Mouse (Mus musculus) erythroblast, embryonic 14.5 days (primary cell): ENCODE results near the gene Tsfm. TPM values are rescaled to one million over a fixed set of nuclear protein-coding genes. Genes with fewer than 3 reads are reported as not detected.
"Not testable (repeated sequence)": the region's sequence is repeated elsewhere in the genome, so short reads cannot be mapped to it uniquely, and the experiment has no call there.

Source experiments
- H3K27me3 ChIP-seq: 2 replicates; pipeline ENCODE4 v1.6.1; 2012; ENCODE audit warnings: inconsistent platforms; ENCODE audit not compliant: control insufficient read depth
- H3K36me3 ChIP-seq: 2 replicates; pipeline ENCODE4 v1.6.1; 2012; ENCODE audit warnings: mild to moderate bottlenecking, inconsistent platforms; ENCODE audit not compliant: control insufficient read depth
- H3K4me1 ChIP-seq: 2 replicates; pipeline ENCODE4 v1.6.1; 2012; ENCODE audit warnings: inconsistent platforms; ENCODE audit not compliant: control insufficient read depth
- H3K4me3 ChIP-seq: replicated peaks from 2 replicates; pipeline ENCODE3; 2012; ENCODE audit warnings: moderate library complexity, mild to moderate bottlenecking, inconsistent platforms
- H3K9me3 ChIP-seq: 2 replicates; pipeline ENCODE4 v1.6.1; 2012; ENCODE audit warnings: low read length, inconsistent platforms, mixed read lengths; ENCODE audit not compliant: control insufficient read depth
- GATA1 ChIP-seq: IDR thresholded peaks from 2 replicates; pipeline ENCODE4 v1.6.1; 2012; ENCODE audit warnings: low read length, inconsistent platforms, mixed read lengths
- TAL1 ChIP-seq: IDR thresholded peaks from 3 replicates; pipeline ENCODE4 v1.6.1; 2012; ENCODE audit warnings: low read length, inconsistent platforms, mixed read lengths
- polyA plus RNA-seq: library from polyadenylated mRNA; stranded (reverse); fragments of >175 nt; gene quantifications from 2 replicates; pipeline ENCODE4 v1.2.3, GENCODE M21; 2012

The Tsfm gene
- polyA plus RNA-seq, 1 experiment: 2.0 TPM

GRCm38 (mm10) chr10:127063913-127064870, 33.6 kb upstream of the Tsfm start:
- Histone ChIP-seq H3K27me3 (peaks cover 40% of the 10 kb centered on the region), H3K36me3 (peaks cover 48% of the 10 kb centered on the region), H3K4me1 (peaks cover 64% of the 10 kb centered on the region), H3K9me3 (peaks cover 4% of the 10 kb centered on the region; the same call in 1 of the 2 replicates), H3K4me3 (peak overlapping the region; percentile 80)
- TF ChIP-seq GATA1: no peak
- TF ChIP-seq TAL1: no peak

GRCm38 (mm10) chr10:127063239-127063872, 32.7 kb upstream of the Tsfm start, which contains the start of gene Cdk4:
Gene Cdk4, plus strand, starts transcription at chr10:127063534.
- Histone ChIP-seq H3K9me3 (peaks cover 4% of the 10 kb centered on the region; the same call in 1 of the 2 replicates), H3K36me3 (peaks cover 42% of the 10 kb centered on the region), H3K4me3 (peak within 1 kb of the TSS; percentile 80), H3K27me3 (peaks cover 48% of the 10 kb centered on the region), H3K4me1 (peaks cover 57% of the 10 kb centered on the region)
- TF ChIP-seq GATA1 (no peak), TAL1 (no peak)

GRCm38 (mm10) chr10:127062503-127062902, 31.9 kb upstream of the Tsfm start:
- Histone ChIP-seq H3K9me3 (peaks cover 4% of the 10 kb centered on the region; the same call in 1 of the 2 replicates), H3K4me1 (peaks cover 56% of the 10 kb centered on the region), H3K27me3 (peaks cover 57% of the 10 kb centered on the region), H3K36me3 (peaks cover 33% of the 10 kb centered on the region), H3K4me3 (no peak overlapping the region)
- TF ChIP-seq GATA1: no peak

GRCm38 (mm10) chr10:127062101-127062500, 31.5 kb upstream of the Tsfm start:
- not testable (repeated sequence) for H3K9me3 ChIP-seq, H3K4me3 ChIP-seq
- Histone ChIP-seq H3K4me1 (peaks cover 56% of the 10 kb centered on the region), H3K27me3 (peaks cover 61% of the 10 kb centered on the region), H3K36me3 (peaks cover 29% of the 10 kb centered on the region)

DNA sequence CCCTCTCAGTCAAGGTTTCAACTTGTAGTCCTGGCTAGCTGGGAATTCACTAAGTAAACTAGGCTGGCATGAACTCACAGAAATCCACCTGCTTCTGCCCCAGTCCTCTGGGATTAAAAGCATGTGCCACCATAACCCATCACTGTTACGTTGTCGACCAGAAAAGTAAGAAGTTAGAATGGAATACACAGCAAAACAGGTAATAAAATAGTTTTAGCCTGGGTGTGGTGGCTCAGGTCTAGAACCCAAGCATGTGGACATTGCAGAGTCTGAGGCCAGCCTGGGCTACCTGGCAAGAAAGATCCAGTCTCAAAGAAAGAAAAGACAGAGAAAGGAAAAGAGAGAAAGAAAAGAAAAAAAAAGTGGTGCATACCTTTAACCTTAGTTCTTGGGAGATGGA, 30.9 kb upstream of the Tsfm start:
- Histone ChIP-seq H3K4me1 (peaks cover 51% of the 10 kb centered on the region), H3K9me3 (peaks cover 4% of the 10 kb centered on the region; the same call in 1 of the 2 replicates), H3K4me3 (no peak overlapping the region), H3K36me3 (peaks cover 24% of the 10 kb centered on the region), H3K27me3 (peaks cover 65% of the 10 kb centered on the region)
- TF ChIP-seq TAL1 (no peak), GATA1 (no peak)

DNA sequence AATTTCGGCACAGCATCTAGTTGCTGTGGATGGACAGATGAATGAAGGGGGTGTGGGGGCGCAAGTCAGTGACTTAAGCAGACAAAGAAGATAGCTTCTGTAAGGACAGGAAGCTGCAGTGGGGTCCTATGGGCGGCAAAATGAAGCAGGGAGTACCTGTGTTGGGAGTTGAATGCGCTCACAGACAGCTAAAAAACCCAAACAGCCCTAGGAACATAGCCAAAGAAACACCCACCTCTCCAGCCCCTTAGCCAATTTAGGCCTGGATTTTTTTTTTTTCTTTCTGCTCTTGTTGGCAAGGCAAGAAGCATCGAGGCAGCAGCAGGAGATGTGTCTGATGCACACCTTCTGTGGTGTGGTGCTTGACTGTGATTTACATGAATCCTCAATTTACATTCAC, 30.4 kb upstream of the Tsfm start:
- H3K27me3 ChIP-seq: peaks cover 70% of the 10 kb centered on the region
- peaks cover 49% of the 10 kb centered on the region for H3K4me1 ChIP-seq
- H3K4me3 ChIP-seq: no peak overlapping the region
- H3K9me3 ChIP-seq: peaks cover 4% of the 10 kb centered on the region; the same call in 1 of the 2 replicates
- TF ChIP-seq GATA1 (no peak), TAL1 (no peak)
- peaks cover 19% of the 10 kb centered on the region for H3K36me3 ChIP-seq

DNA sequence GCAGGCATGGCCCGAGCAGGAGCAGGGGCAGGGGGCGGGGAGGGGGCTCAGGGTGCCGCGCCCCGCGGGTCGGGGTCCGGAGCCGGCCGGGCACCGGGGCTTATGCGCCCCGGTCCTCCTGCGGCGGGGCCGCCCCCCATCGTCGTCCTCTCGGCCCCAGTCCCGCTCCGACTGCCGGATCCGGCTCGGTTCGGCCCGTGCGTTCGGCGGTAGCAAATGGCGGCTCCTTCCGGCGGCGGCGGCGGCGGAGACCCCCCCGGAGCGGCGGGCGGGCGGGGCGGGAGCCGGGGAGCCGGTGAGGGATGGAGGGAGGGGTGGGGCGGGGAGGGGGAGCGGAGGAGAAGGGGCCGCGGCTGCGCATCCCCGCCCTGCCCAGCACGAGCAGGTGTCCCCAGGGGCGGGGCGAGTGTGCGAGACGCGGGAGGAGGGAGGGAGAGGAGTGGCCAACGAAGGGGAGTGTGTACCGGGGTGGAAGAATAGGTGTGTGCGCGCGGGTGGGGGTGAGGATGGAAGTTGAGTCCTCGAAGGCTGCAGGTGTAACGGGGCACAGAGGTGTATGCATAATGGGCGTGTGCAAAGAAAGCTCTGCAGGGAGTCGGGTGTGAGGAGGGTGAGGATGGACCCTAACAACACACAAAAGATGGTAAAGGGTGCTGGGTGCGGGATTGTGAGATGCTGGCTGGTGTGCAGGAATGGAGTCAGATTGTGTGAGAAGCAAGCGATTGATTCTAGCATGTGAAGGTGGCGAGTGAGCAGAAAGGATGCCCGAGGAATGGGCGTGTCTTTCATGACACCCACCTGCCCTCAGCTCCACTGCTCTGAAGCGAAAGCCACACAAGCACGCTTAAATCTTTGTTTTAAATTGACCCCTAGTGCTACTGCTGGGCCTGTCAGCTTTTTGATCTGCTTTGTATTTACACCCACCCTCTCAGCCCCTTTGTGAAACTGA, 29.6 kb upstream of the Tsfm start, which contains the start of gene March9:
TSS of gene March9 (minus strand) at position 217 of the 949 bp plus-strand sequence.
- Histone ChIP-seq H3K9me3 (peaks cover 4% of the 10 kb centered on the region; the same call in 1 of the 2 replicates), H3K4me1 (peaks cover 42% of the 10 kb centered on the region), H3K36me3 (peaks cover 11% of the 10 kb centered on the region), H3K4me3 (peak within 1 kb of the TSS; percentile 47), H3K27me3 (peaks cover 78% of the 10 kb centered on the region)
- no peak for TF ChIP-seq TAL1
- no peak for TF ChIP-seq GATA1

DNA sequence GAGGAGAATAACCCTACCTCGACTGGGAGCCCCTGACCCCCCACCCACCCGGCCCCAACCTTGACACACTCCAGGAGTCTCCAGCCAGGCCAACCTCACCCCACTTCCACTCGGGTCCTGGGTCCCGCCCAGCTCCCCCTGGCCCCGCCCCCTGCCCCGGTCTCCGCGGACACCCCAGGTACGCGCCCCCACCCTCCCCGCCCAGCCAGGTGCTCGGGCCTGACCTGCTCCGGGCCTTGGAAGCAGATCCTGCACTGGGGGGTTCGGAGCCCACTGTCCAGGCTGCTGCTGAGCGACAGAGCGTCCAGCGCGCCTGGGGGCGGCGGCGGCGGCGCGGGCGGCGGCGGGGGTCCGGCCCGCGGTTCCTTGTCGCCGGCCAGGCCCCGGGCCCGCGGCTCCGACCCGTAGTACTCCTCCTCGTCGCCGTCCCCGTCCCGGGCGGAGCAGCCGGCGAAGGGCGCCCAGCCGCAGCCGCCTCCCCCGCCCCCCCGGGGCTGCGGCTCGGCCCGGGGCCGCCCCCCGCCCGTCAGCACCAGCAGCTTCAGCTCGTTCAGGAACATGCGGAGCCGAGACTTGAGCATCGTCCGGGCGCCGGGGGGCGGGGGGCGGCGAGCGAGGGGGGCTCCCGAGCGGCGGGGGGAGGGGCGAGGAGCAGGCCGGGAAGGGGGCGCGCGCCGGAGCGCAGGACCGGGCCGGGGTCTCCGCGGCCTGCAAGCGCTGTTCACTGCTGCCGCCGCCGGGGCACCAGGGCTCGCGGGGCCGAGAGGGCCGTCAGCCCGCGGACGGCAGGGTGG, 28.7 kb upstream of the Tsfm start:
- Histone ChIP-seq H3K36me3 (peaks cover 2% of the 10 kb centered on the region), H3K4me1 (peaks cover 33% of the 10 kb centered on the region), H3K9me3 (peaks cover 4% of the 10 kb centered on the region; the same call in 1 of the 2 replicates), H3K27me3 (peaks cover 87% of the 10 kb centered on the region), H3K4me3 (peak overlapping the region; percentile 47)
- TF ChIP-seq TAL1 (no peak), GATA1 (no peak)
